Comparison of ENCODE assay signal across 10 mouse cellular contexts in genomic region chr3:30546831-30547369, GRCm38 (mm10). TPM values are rescaled to one million over a fixed set of nuclear protein-coding genes. Genes with fewer than 3 reads are reported as not detected.
A peak's percentile ranks its signal among the peaks of the same experiment; 100 is the strongest.
DNase-seq lines count a peak whose midpoint lies in the region; ATAC-seq and TF ChIP-seq lines count a peak whose summit lies in the region.
"Had no signal": no experiment of that assay in that cellular context is flagged by ENCODE, and none has a peak within 500 bp of the region (broad histone marks: within the 10 kb centered on the region; RNA-seq: fewer than 3 reads in every experiment).

No protein-coding gene starts in this region.

- TF ChIP-seq POLR2A in brain, embryonic 14.5 days (IDR thresholded peaks at IDR 0.05; ENCODE audit: borderline replicate concordance, extremely low read depth, insufficient read depth, insufficient read length, poor library complexity, severe bottlenecking) = no peak

- H3K4me3 ChIP-seq in forebrain, postnatal 0 days (ENCODE audit: low read depth, low read length) = no peak overlapping the region
- H3K4me3 ChIP-seq in forebrain, embryonic 11.5 days (ENCODE audit: low read depth, low read length) = no peak overlapping the region
- H3K4me3 ChIP-seq in hindbrain, embryonic 12.5 days = no peak overlapping the region
- H3K4me3 ChIP-seq: erythroblast, embryonic 14.5 days had no signal

- H3K9ac ChIP-seq in forebrain, postnatal 0 days = no peak overlapping the region
- H3K9ac ChIP-seq in forebrain, embryonic 11.5 days (ENCODE audit: low read length) = no peak overlapping the region
- no peak overlapping the region for H3K9ac ChIP-seq in hindbrain, embryonic 12.5 days

- H3K9me3 ChIP-seq in forebrain, postnatal 0 days (ENCODE audit: low read length) = no peaks in the 10 kb centered on the region
- H3K9me3 ChIP-seq in forebrain, embryonic 11.5 days (ENCODE audit: control insufficient read depth, low read length) = no peaks in the 10 kb centered on the region
- no peaks in the 10 kb centered on the region for H3K9me3 ChIP-seq in hindbrain, embryonic 12.5 days (replicated peaks)

- H3K4me2 ChIP-seq in forebrain, postnatal 0 days (ENCODE audit: low read depth) = peak overlapping the region; percentile 17; the same call in 1 of the 2 replicates
- H3K4me2 ChIP-seq in forebrain, embryonic 11.5 days (ENCODE audit: low read depth, low read length, severe bottlenecking) = no peak overlapping the region
- no peak overlapping the region for H3K4me2 ChIP-seq in hindbrain, embryonic 12.5 days (replicated peaks)

- no peak for TF ChIP-seq CTCF in forebrain, postnatal 0 days (IDR thresholded peaks at IDR 0.05; ENCODE audit: low read depth)
- TF ChIP-seq CTCF in brain, embryonic 14.5 days (IDR thresholded peaks at IDR 0.05; ENCODE audit: borderline replicate concordance, extremely low read depth, insufficient read depth, insufficient read length) = no peak

- H3K27me3 ChIP-seq in forebrain, postnatal 0 days (ENCODE audit: insufficient read depth, low read length) = no peaks in the 10 kb centered on the region
- H3K27me3 ChIP-seq in forebrain, embryonic 11.5 days (ENCODE audit: control insufficient read depth, insufficient read depth, low read length) = no peaks in the 10 kb centered on the region
- no peaks in the 10 kb centered on the region for H3K27me3 ChIP-seq in hindbrain, embryonic 12.5 days

- no peaks in the 10 kb centered on the region for H3K4me1 ChIP-seq in forebrain, postnatal 0 days (ENCODE audit: insufficient read depth)
- H3K4me1 ChIP-seq in forebrain, embryonic 11.5 days (replicated peaks; ENCODE audit: control insufficient read depth, insufficient read depth, low read length) = no peaks in the 10 kb centered on the region
- H3K4me1 ChIP-seq in hindbrain, embryonic 12.5 days = peaks cover 9% of the 10 kb centered on the region; the same call in 1 of the 2 replicates

- no peaks in the 10 kb centered on the region for H3K36me3 ChIP-seq in forebrain, postnatal 0 days (ENCODE audit: insufficient read depth)
- H3K36me3 ChIP-seq in forebrain, embryonic 11.5 days (ENCODE audit: control insufficient read depth, insufficient read depth, low read length) = no peaks in the 10 kb centered on the region
- H3K36me3 ChIP-seq in hindbrain, embryonic 12.5 days = no peaks in the 10 kb centered on the region

- H3K27ac ChIP-seq in forebrain, postnatal 0 days (ENCODE audit: low read depth, low read length) = no peak overlapping the region
- H3K27ac ChIP-seq in forebrain, embryonic 11.5 days (ENCODE audit: low read depth, low read length) = no peak overlapping the region
- H3K27ac ChIP-seq in hindbrain, embryonic 12.5 days = no peak overlapping the region
- H3K27ac ChIP-seq: macrophage had no signal

- peak; percentile 20 for DNase-seq in forebrain, postnatal 0 days
- DNase-seq in forebrain, embryonic 11.5 days (ENCODE audit: low spot score) = no peak
- peak; percentile 68 for DNase-seq in brain, embryonic 14.5 days (ENCODE audit: low read depth)
- DNase-seq in heart, adult 9 months (ENCODE audit: low spot score in 2 of 2) = peak; percentile 90 to 93
- peak; percentile 25 to 33 for DNase-seq in kidney, postnatal 36 days
- DNase-seq in lung, postnatal 4 days = peak; percentile 30 to 70
- DNase-seq in thymus, adult 18-20 months = no peak

- ATAC-seq in forebrain, postnatal 0 days = peak; percentile 61
- no peak for ATAC-seq in forebrain, embryonic 11.5 days (replicated peaks; ENCODE audit: low FRiP score)
- ATAC-seq in hindbrain, embryonic 12.5 days (ENCODE audit: low FRiP score) = no peak

- 63% methylated on average over 11 of the region's 11 CpGs for WGBS in forebrain, postnatal 0 days
- WGBS in forebrain, embryonic 11.5 days = 80% methylated on average over 11 of the region's 11 CpGs
- WGBS in hindbrain, embryonic 12.5 days = 66% methylated on average over 11 of the region's 11 CpGs

RNA-seq across cellular contexts. Expression of gene Mecom, which starts 0.9 kb away (rescaled TPM):
- total RNA-seq in forebrain, postnatal 0 days (2014; rRNA removed) = 3.2 and 3.9 TPM in 2 replicates
- 1.9 TPM in 2 replicates for polyA plus RNA-seq in forebrain, postnatal 0 days (2015; fragmentation: Nextera tagmentation; extraction: Ambion mirVana)
- 17.6 and 19.5 TPM in 2 replicates for polyA plus RNA-seq in forebrain, embryonic 11.5 days (2014; fragmentation: Nextera tagmentation; extraction: Ambion mirVana)
- polyA plus RNA-seq in brain, embryonic 14.5 days (2012; rRNA removed) = 3.7 and 7.3 TPM in 2 replicates
- 44.4 and 47.0 TPM in 2 replicates for polyA plus RNA-seq in hindbrain, embryonic 12.5 days (2016; fragmentation: Nextera tagmentation; extraction: Ambion mirVana)
- polyA plus RNA-seq: macrophage had no signal

RNA-seq across cellular contexts. Expression of gene Actrt3, which starts 52.8 kb away (rescaled TPM):
- total RNA-seq in forebrain, postnatal 0 days (2014; rRNA removed) = 0.14 and 0.54 TPM in 2 replicates
- polyA plus RNA-seq in forebrain, postnatal 0 days (2015; fragmentation: Nextera tagmentation; extraction: Ambion mirVana) = 0.54 and 0.58 TPM in 2 replicates
- polyA plus RNA-seq in forebrain, embryonic 11.5 days (2014; fragmentation: Nextera tagmentation; extraction: Ambion mirVana) = 0.17 TPM in 1 of 2 replicates, not detected in the other
- 0.11 and 0.13 TPM in 2 replicates for polyA plus RNA-seq in brain, embryonic 14.5 days (2012; rRNA removed)
- 0.20 TPM in 1 of 2 replicates, not detected in the other for polyA plus RNA-seq in hindbrain, embryonic 12.5 days (2016; fragmentation: Nextera tagmentation; extraction: Ambion mirVana)
- polyA plus RNA-seq: erythroblast, embryonic 14.5 days; macrophage had no signal

RNA-seq across cellular contexts. Expression of gene Mynn, which starts 55.0 kb away (rescaled TPM):
- total RNA-seq in forebrain, postnatal 0 days (2014; rRNA removed) = 28.0 and 31.0 TPM in 2 replicates
- 17.2 and 21.1 TPM in 2 replicates for polyA plus RNA-seq in forebrain, postnatal 0 days (2015; fragmentation: Nextera tagmentation; extraction: Ambion mirVana)
- 33.4 and 36.4 TPM in 2 replicates for polyA plus RNA-seq in forebrain, embryonic 11.5 days (2014; fragmentation: Nextera tagmentation; extraction: Ambion mirVana)
- polyA plus RNA-seq in brain, embryonic 14.5 days (2012; rRNA removed) = 16.0 and 20.6 TPM in 2 replicates
- polyA plus RNA-seq in hindbrain, embryonic 12.5 days (2016; fragmentation: Nextera tagmentation; extraction: Ambion mirVana) = 33.4 and 41.0 TPM in 2 replicates

Comparison
In these comparisons a context has a peak if more than half of its experiments do, and no peak if none do; other contexts are left out.
1. DNase-seq: peak in forebrain, postnatal 0 days (single experiment), brain, embryonic 14.5 days (single experiment), heart, adult 9 months (2 of 2), kidney, postnatal 36 days (2 of 2) and lung, postnatal 4 days (2 of 2); none in forebrain, embryonic 11.5 days (single experiment) and thymus, adult 18-20 months (0 of 2).